Mouse (Mus musculus) Muller cell, postnatal 12 days (primary cell): ENCODE measurements around the gene Casz1.

Experiments
- DNase-seq: peaks from one replicate; pipeline ENCODE4 v3.0.0-alpha.2; 2015; ENCODE audit errors: inconsistent ontology term

The Casz1 gene

DNA sequence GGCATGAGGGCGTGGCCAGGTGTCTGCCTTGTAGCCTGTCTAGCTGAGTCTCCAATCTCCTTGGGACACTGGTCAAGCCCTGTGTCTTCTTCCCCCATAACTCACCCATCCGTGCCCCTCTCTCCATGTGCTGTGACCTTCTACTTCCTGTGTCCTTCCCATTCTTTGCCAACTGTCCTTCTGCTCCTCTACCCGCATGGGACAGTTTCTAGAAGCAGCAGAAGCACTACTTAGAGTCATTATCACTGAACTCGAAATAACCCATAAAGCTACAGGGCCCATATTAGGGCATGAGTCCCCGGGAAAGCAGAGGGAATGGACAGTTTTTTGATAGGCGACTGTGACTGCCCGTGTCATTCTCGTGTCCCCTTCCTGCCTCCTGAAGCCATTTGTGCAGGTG lies 72.6 kb downstream of the Casz1 start:
- DNase-seq, result no peak

DNA sequence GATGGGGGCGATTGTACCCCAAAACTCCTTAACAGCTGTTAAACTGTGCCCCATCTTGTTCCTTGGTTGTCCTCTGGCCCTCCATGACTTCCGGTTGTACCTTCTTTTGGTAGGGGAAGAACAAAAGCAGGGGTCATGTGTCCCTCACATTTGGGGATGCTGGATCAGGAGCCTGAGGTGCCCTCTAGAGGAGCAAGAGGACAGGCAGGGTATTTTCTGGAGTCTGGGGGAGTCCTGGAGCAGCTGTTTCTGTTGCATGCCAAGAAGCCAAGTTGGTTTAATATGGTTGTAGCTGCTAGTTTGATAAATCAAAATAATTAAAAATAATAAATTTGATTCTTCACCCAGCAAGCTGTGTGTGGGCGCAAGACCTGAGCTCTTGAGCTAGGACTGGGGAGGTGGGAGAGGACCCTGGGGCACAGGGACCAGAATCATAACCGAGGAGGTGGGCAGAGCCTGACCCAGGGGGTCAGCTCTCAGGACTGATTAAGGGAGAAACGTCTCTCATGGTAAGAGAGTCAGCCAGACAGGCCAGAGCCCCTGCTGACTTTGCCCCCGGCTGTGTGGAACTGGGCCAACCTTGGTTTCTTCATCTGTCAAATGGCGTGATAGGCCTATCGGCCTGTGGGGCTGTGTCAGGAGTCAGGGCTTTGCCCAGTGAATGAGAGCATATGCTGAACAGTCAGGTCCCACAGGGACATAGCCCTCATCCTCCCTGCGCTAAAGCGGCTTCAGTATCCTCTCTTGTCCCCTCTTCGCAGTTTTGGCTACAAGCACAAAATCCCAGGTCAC lies 74.2 kb downstream of the Casz1 start:
- no peak for DNase-seq

GRCm38 (mm10) chr4:148878984-148879610 lies 74.9 kb downstream of the Casz1 start:
- no peak for DNase-seq

DNA sequence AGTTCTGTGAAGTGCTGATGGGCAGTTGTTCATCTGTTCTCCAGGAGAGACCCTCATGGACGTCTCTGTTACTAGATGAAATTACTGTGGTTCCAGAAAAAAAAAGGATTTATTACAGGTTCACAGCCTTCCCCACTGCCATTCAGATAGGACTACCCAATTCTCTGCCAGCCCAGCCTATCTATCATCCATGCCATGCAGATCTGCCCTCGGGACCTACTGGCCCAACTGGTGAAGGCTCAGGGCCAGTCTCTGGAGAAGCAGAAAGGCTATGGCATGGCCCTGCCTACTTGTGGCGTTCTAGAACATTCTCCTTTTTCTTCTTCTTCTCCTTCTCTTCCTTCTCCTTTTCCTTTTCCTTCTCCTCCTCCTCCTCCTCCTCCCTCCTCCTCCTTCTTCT lies 75.4 kb downstream of the Casz1 start:
- DNase-seq, result no peak

- peak; percentile 79 for DNase-seq
These were observed 76.9 kb downstream of the Casz1 start for GRCm38 (mm10) chr4:148881001-148881669.

GRCm38 (mm10) chr4:148881838-148882237 lies 77.6 kb downstream of the Casz1 start:
- DNase-seq, result no peak

GRCm38 (mm10) chr4:148882360-148882929 lies 78.2 kb downstream of the Casz1 start:
- DNase-seq, result no peak

- DNase-seq, result no peak
These were observed 80.4 kb downstream of the Casz1 start for GRCm38 (mm10) chr4:148884596-148884995.

- DNase-seq, result no peak
These were observed 81.2 kb downstream of the Casz1 start for GRCm38 (mm10) chr4:148885401-148885800.

DNA sequence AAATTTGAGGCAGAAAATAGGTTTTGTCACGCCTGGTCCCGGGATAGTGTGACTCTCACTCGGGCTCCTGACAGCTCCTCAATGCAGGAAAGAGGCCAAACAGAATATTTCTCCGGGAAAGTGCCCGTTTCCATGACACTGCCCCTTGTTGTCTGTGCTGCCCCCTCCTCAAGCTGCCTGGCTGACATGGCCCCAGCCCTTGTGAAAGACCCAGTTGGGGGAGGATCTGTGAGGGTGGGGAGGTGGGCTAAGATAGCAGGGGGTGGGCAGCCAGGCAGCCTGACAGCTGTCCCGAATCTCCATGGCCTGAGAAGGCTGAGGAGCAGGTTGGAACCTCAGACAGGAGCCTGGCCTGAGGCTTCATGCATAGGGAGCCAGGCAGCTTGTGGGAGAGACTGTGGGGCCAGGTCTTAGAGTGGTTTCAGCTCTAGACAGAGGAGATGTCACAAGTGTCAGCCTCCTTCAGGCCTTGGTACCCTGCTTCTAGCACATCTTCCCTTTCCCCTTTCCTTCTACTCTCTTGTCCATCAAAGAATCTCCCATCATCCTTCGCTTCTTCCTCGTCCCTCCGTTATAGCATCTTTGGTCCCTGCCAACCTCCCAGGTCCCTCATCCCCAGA lies 81.8 kb downstream of the Casz1 start:
- DNase-seq, result no peak

GRCm38 (mm10) chr4:148888229-148888628 lies 84.0 kb downstream of the Casz1 start:
- no peak for DNase-seq

DNA sequence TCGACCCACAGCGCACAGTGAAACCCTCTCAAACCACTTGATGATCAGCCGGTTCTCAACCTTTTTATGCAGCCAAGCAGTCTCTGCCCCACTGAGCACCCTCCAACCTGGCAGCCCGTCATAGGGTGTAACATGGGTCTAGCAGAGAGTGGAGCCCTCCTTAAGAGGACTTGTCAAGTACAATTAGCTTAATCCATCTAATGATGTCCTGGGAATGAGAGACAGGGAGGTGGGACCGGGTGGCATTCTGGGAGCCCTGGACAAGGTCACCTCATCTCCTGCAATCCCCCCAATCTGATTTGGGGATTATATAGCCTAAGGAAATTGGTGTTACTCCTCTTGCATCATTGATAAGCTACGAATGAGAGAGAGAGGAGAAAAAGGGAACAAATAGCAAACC lies 84.8 kb downstream of the Casz1 start:
- DNase-seq, result no peak

DNA sequence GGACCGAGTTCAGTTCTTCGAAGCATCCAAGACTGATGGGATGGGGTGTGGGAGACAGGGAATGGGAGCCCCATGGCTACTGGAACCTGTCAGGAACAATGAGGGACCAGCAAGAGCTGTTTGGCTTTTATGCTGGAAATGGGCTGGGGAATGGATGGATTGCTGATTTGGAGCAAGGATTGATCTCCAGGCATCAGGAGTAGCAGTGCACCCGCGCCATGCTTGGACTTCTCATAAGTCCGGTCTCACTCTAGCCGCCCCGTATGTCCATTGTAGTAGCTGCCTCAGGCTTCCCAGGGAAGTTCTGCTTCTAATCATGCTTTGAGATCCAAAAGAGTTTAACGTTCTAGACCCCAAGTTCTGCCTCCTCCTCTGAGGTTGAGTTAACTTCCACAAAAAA lies 86.2 kb downstream of the Casz1 start:
- DNase-seq, result no peak

DNA sequence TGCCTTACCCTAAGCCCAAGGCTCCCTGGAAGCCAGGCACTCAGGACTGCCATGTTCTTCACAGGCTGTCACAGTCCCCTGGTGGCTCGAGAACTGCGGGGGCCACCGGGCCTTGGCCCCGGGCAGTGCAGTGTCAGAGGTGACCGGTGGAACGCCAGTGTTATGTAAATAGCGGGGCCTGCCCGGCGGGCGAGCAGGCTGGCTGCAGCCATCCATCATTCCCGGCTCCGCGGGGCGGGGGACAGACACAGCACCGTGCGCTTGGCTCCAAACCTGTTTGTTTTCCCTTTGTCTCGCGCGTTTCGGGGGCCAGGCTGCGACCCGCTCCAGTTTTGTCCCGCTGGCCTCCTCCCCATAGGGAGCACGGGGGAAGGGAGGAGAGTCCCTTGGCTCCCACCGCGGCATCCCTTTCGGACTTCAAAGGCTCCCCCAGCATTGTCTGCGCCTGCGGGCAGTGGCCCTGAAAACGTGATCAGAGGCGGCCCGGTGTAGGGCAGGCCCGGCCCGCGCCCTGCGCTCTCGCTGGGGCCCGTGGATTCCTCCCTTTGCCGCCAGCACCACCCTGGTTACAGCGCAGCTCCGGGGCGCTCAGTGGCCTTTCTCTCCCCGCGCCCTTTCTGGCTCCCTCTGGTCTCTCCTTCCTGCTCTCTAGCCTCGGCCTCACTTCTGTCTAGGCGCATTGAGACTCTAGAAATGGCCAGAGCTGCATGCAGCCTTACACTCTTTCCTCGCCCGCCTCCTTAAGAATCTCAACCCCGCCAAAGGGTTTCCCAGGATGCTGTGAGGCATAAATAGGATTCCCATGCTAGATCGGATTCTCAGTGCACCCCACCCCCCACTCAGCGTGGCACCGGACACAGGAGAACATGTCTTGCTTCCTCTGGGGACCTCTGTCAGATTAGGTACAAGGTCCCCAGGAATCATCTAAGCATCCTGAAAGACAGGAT lies 86.9 kb downstream of the Casz1 start:
- DNase-seq, result peak; percentile 56

DNA sequence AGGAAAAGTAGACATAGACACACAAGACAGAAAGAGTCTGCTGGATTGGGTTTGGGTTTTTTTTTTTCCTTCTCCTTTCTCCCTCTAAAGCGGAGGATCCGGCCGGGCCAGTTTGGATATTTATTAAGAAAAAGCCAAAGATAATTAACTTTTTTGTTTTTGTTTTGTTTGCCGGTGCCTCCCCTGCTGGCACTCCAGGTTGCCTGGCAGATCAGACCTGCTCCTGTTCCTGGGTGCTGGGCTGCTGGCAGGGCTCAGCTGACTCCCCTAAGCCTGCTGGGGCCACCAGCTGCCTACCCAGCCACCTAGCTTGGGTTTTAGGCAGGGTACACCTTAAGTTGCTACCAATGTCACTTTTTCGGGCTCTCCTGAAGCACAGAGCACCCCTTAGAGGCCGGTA lies 91.9 kb downstream of the Casz1 start:
- no peak for DNase-seq

- DNase-seq, result no peak
These were observed 95.7 kb downstream of the Casz1 start for GRCm38 (mm10) chr4:148899927-148900294.

GRCm38 (mm10) chr4:148900295-148901211 lies 96.3 kb downstream of the Casz1 start:
- DNase-seq, result peak; percentile 94

GRCm38 (mm10) chr4:148901275-148902052 lies 97.2 kb downstream of the Casz1 start:
- peak; percentile 57 for DNase-seq
